Mouse (Mus musculus) small intestine, adult 2 months (tissue): ENCODE data around the gene Nmnat1. TPM values are rescaled to one million over a fixed set of nuclear protein-coding genes. Genes with fewer than 3 reads are reported as not detected.

ENCODE experiments used
- H3K27ac ChIP-seq: fragments of 200-500 bp; 2 replicates; pipeline ENCODE4 v1.5.1; 2012; ENCODE audit warnings: low read depth, low read length, control low read depth, inconsistent platforms; ENCODE audit not compliant: insufficient read depth
- H3K27me3 ChIP-seq: fragments of 200-500 bp; 2 replicates; pipeline ENCODE4 v1.6.1; 2012; ENCODE audit warnings: mild to moderate bottlenecking, moderate library complexity, low read length, inconsistent platforms; ENCODE audit not compliant: control insufficient read depth, insufficient read depth
- H3K36me3 ChIP-seq: fragments of 200-500 bp; 2 replicates; pipeline ENCODE4 v1.6.1; 2012; ENCODE audit warnings: mild to moderate bottlenecking, low read length, control low read depth, inconsistent platforms; ENCODE audit not compliant: control insufficient read depth, insufficient read depth
- H3K4me1 ChIP-seq: fragments of 200-500 bp; 2 replicates; pipeline ENCODE4 v1.6.1; 2012; ENCODE audit warnings: low read length, inconsistent platforms, mixed read lengths; ENCODE audit not compliant: control insufficient read depth, insufficient read depth, insufficient read length
- H3K4me3 ChIP-seq: fragments of 200-500 bp; 2 replicates; pipeline ENCODE4 v1.5.1; 2012; ENCODE audit warnings: low read depth, mild to moderate bottlenecking, control low read depth, inconsistent platforms, low read length, moderate library complexity
- CTCF ChIP-seq: fragments of 200-500 bp; IDR thresholded peaks from 2 replicates; pipeline ENCODE4 v1.5.1; 2012; ENCODE audit warnings: low read depth, mild to moderate bottlenecking, control low read depth, inconsistent platforms, low read length, moderate library complexity, mixed read lengths; ENCODE audit not compliant: insufficient replicate concordance, insufficient read length; ENCODE audit errors: extremely low read depth
- POLR2A ChIP-seq: fragments of 200-500 bp; IDR thresholded peaks from 2 replicates; pipeline ENCODE4 v1.6.1; 2012; ENCODE audit warnings: low read depth, mild to moderate bottlenecking, control low read depth, inconsistent platforms, low read length, moderate library complexity
- WGBS: fragments of 180-500 bp; shearing (Covaris S2); methylation state at CpG from one replicate; pipeline ENCODE4 v1.1.7; 2018; 5-methylcytosine and 5-hydroxymethylcytosine counted together
- polyA plus RNA-seq: library from polyadenylated mRNA; depleted of rRNA; stranded (reverse); fragments of >200 nt; gene quantifications from 2 replicates; pipeline ENCODE4 v1.2.3, GENCODE M21; 2012

Nmnat1 gene
- polyA plus RNA-seq, 1 experiment, result 9.8 TPM

DNA sequence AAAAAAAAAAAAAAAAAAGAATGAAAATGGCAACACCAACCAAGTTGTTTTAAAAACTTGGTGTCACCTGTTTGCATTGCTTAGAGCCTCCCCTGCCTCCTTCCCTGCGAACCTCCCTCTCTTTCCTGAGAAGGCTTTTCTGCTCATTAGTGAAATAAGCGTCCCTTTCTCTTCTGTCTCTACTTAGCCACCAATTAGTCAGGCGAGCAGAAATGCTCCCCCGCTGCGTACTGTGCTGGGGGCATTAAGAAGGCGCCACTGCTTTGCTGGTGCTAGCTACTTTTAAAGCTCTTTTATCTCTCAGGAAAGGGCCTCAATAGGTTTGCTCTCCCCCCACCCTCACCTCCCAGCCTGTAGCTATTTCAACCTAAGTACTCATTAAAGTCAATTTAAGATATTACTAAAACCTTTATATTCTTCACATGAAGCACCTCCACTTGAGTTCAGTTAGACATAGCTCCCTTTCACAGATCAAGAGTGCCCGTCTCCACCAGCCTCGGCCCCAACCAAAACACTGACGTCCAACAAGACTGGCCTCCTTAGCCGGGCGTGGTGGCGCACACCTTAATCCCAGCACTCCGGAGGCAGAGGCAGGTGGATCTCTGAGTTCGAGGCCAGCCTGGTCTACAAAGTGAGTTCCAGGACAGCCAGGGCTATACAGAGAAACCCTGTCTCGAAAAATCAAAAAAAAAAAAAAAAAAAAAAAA lies 20.4 kb upstream of the Nmnat1 start:
- H3K36me3 ChIP-seq, result peaks cover 14% of the 10 kb centered on the region
- peaks cover 13% of the 10 kb centered on the region; the same call in 1 of the 2 replicates for H3K4me1 ChIP-seq
- no peaks in the 10 kb centered on the region for H3K27me3 ChIP-seq
- H3K27ac ChIP-seq, result no peak overlapping the region
- H3K4me3 ChIP-seq, result no peak overlapping the region
- no peak for TF ChIP-seq CTCF
- TF ChIP-seq POLR2A, result no peak
- WGBS, result 74% methylated on average over 15 of the region's 15 CpGs

DNA sequence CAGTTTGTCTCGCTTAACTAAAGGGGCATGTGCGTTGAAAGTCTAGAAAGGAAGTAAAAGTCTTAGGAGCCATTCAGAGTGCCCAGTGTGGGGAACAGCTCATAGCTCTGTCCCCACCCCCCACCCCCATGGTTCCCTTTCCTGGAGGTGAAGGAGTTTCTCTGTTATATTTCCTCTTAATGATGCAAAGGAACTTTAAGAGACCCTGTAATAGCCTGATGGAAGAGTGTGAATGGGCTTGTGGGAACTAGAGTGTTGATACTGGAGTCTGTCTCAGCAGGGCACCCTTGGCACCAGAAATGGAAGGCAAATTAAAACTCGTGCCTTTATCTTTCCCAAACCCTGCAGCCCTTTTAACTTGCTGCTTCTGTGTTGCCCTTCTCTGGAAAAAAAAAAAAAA lies 19.9 kb upstream of the Nmnat1 start:
- H3K27me3 ChIP-seq, result no peaks in the 10 kb centered on the region
- H3K4me3 ChIP-seq, result no peak overlapping the region
- 51% methylated on average over 3 of the region's 3 CpGs for WGBS
- peaks cover 10% of the 10 kb centered on the region; the same call in 1 of the 2 replicates for H3K4me1 ChIP-seq
- peaks cover 18% of the 10 kb centered on the region for H3K36me3 ChIP-seq
- no peak for TF ChIP-seq POLR2A
- no peak for TF ChIP-seq CTCF
- no peak overlapping the region for H3K27ac ChIP-seq

DNA sequence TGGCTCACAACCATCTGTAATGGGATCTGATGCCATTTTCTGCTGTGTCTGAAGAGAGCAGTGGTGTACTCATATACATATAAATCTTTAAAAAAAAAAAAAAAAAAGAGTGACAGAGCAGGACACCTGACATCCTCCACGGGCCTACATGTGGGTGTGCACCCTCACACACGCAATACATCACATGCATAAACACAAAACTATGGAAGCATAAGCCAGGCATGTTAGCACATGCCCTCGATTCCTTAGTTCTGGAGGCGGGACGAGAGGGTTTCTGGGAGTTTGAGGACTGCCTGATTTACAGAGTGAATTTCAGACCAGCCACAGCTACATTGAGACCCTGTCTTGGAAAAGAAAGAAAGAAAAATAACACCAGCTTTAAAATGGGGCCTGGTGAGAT lies 19.4 kb upstream of the Nmnat1 start:
- H3K36me3 ChIP-seq, result peaks cover 23% of the 10 kb centered on the region
- H3K4me3 ChIP-seq, result no peak overlapping the region
- 86% methylated on average over 5 of the region's 5 CpGs for WGBS
- H3K27me3 ChIP-seq, result no peaks in the 10 kb centered on the region
- peaks cover 9% of the 10 kb centered on the region; the same call in 1 of the 2 replicates for H3K4me1 ChIP-seq
- no peak overlapping the region for H3K27ac ChIP-seq
- no peak for TF ChIP-seq POLR2A
- TF ChIP-seq CTCF, result no peak

DNA sequence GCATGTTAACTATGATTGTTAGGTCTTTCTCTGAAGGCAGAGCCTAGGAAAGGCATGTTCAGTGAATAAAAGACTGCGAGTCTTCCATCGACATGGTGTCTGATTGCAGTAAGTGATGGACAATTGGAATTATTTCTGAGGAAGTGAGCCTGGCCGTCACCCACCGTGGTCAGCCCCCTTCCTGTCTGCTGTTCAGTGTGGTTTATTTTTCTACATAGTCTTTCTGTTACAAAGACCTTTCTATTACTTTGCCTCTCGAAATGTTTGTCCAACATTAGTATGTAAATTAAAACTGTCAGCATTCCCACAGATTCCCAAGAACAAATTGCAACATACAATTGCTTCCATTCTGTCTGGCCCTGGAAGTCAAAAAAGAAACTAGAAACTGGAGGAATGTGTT lies 14.8 kb upstream of the Nmnat1 start:
- 82% methylated on average over 5 of the region's 5 CpGs for WGBS
- no peak for TF ChIP-seq POLR2A
- TF ChIP-seq CTCF, result no peak
- Histone ChIP-seq H3K27ac (no peak overlapping the region), H3K27me3 (no peaks in the 10 kb centered on the region), H3K36me3 (peaks cover 58% of the 10 kb centered on the region), H3K4me1 (no peaks in the 10 kb centered on the region), H3K4me3 (no peak overlapping the region)

DNA sequence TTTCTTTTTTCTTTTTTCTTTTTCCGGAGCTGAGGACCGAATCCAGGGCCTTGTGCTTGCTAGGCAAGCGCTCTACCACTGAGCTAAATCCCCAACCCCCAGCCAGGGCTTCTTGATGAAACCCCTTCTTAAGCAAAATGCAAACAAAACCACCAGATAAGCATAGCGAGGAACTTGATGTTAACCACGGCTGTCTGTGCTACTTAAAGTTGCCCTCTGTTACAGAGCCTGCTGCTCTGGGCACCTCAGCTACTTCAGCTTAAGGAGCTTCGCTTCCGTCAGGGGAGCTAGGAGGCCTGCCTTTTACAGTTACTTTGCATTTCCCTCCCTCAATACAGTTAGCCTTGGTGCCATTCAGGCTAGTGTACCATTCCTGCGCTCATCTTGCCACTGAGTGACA lies 13.9 kb upstream of the Nmnat1 start:
- TF ChIP-seq CTCF (no peak), POLR2A (no peak)
- Histone ChIP-seq H3K27me3 (no peaks in the 10 kb centered on the region), H3K36me3 (peaks cover 63% of the 10 kb centered on the region), H3K27ac (no peak overlapping the region), H3K4me3 (no peak overlapping the region), H3K4me1 (no peaks in the 10 kb centered on the region)
- WGBS, result 83% methylated on average over 8 of the region's 8 CpGs

DNA sequence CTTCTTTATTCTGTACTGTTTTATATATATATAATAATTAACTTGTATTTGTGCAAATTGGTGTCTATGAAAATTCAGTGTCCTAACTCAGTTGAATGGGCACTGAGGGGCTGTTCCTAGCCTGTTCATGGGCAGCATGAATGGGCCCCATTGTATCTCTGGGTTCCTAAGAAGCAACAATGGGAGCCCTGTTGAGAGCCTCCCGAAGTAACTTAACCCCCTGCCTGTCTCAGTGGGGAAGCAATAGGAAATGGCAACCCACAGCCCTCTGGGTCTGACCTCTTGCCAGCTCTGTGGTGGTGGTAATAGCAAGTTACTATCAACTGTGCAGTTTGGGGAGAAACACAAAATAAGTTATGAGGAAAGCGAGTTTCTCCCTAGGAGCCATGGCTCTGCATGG lies 11.6 kb upstream of the Nmnat1 start:
- H3K27ac ChIP-seq, result no peak overlapping the region
- TF ChIP-seq POLR2A (no peak), CTCF (no peak)
- no peak overlapping the region for H3K4me3 ChIP-seq
- peaks cover 67% of the 10 kb centered on the region for H3K36me3 ChIP-seq
- H3K27me3 ChIP-seq, result no peaks in the 10 kb centered on the region
- 67% methylated on average over 2 of the region's 2 CpGs for WGBS
- no peaks in the 10 kb centered on the region for H3K4me1 ChIP-seq

DNA sequence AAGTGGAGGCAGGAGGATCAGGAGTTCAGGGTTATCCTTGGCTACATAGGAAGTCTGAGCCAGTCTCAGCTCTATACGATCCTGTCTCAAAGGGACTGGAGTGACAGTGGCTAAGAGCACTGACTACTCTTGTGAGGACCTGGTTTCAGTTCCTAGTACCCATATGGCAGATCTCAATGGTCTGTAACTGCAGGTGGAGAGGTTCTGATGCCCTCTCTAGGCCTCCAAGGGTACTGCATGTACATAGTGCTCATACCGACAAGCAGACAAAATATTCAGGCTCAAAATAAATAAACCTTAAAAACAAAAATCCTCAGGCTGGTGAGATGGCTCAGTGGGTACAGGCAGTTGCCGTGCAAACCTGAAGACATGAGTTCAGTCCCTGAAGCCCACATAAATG lies 6.1 kb upstream of the Nmnat1 start:
- Histone ChIP-seq H3K27me3 (no peaks in the 10 kb centered on the region), H3K27ac (no peak overlapping the region), H3K36me3 (peaks cover 56% of the 10 kb centered on the region), H3K4me1 (peaks cover 4% of the 10 kb centered on the region; the same call in 1 of the 2 replicates), H3K4me3 (no peak overlapping the region)
- WGBS, result 97% methylated on average over 3 of the region's 3 CpGs
- TF ChIP-seq POLR2A (no peak), CTCF (no peak)

DNA sequence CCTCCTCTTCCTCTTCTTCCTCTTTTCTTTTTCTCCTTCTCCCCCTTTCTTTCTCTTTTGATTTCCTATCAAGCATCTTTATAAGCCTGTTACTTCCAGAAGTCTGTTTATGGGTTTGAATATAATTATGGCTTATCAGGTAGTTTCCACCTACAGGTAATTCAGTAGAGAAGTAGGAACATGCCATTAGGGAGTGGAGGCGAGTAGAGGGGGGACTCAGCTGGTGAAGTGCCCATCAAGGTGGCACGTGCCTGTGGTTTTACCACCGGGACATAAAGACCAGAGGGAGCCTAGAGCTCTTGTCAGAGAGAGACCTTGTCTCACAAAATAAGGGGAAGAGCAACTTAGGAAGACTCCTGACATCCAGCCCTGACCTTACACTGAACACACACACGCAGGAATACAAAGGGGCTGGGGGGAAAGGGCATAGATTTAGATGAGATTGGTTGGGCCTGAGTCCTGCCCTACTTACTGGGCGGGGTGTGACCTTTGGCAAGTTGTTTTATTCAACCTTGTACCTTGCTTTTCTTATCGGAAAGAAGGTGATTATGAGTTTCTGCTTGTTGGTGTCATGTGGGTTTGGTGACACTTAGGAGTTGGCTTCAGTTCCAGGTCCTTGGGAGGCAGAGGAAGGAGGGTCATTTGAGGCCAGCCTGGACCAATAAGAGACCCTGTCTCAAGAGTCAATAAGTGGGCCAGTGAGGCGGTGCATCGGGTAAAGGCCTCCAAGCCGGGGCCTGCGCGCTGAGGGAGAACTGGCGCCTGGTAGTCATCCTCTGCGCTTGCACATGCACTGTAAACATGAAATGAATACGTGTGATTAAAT lies 4.6 kb upstream of the Nmnat1 start:
- Histone ChIP-seq H3K36me3 (peaks cover 43% of the 10 kb centered on the region), H3K4me1 (peaks cover 4% of the 10 kb centered on the region; the same call in 1 of the 2 replicates), H3K4me3 (peak overlapping the region; percentile 7; the same call in 1 of the 2 replicates), H3K27me3 (no peaks in the 10 kb centered on the region), H3K27ac (peak overlapping the region; percentile 98)
- TF ChIP-seq POLR2A (no peak), CTCF (no peak)
- 26% methylated on average over 14 of the region's 14 CpGs for WGBS
